24 mouse cellular contexts compared by ENCODE assay signal in genomic region chr5:107220936-107221335, GRCm38 (mm10).
DNase-seq lines count a peak whose midpoint lies in the region; ATAC-seq and TF ChIP-seq lines count a peak whose summit lies in the region.
"Had no signal": no experiment of that assay in that cellular context is flagged by ENCODE, and none has a peak within 500 bp of the region (broad histone marks: within the 10 kb centered on the region; RNA-seq: fewer than 3 reads in every experiment).

No protein-coding gene starts in this region.

- no peaks in the 10 kb centered on the region for H3K9me3 ChIP-seq in neural tube, embryonic 13.5 days
- no peaks in the 10 kb centered on the region for H3K9me3 ChIP-seq in embryonic facial prominence, embryonic 13.5 days
- H3K9me3 ChIP-seq: forebrain, embryonic 13.5 days; liver, embryonic 13.5 days; lung, embryonic 15.5 days; neural tube, embryonic 12.5 days had no signal

- 61% methylated on average over 5 of the region's 5 CpGs for WGBS in neural tube, embryonic 13.5 days
- 52% methylated on average over 5 of the region's 5 CpGs for WGBS in embryonic facial prominence, embryonic 13.5 days

- no peak overlapping the region for H3K4me2 ChIP-seq in neural tube, embryonic 13.5 days
- no peak overlapping the region for H3K4me2 ChIP-seq in embryonic facial prominence, embryonic 13.5 days
- H3K4me2 ChIP-seq: forebrain, embryonic 13.5 days; liver, embryonic 13.5 days; lung, embryonic 15.5 days; midbrain, embryonic 11.5 days had no signal

- H3K36me3 ChIP-seq in neural tube, embryonic 13.5 days: no peaks in the 10 kb centered on the region
- H3K36me3 ChIP-seq in embryonic facial prominence, embryonic 13.5 days: no peaks in the 10 kb centered on the region
- H3K36me3 ChIP-seq: liver, embryonic 13.5 days; lung, embryonic 15.5 days; neural tube, embryonic 12.5 days had no signal

- no peak for ATAC-seq in neural tube, embryonic 13.5 days (ENCODE audit: low read depth)
- no peak for ATAC-seq in embryonic facial prominence, embryonic 13.5 days (ENCODE audit: insufficient number of reproducible peaks, insufficient read depth, low FRiP score, low TSS enrichment, low read depth)
- ATAC-seq: forebrain, embryonic 13.5 days; hindbrain, postnatal 0 days had no signal

- peaks cover 42% of the 10 kb centered on the region for H3K4me1 ChIP-seq in neural tube, embryonic 13.5 days (replicated peaks)
- H3K4me1 ChIP-seq in embryonic facial prominence, embryonic 13.5 days: peaks cover 69% of the 10 kb centered on the region

- H3K4me3 ChIP-seq in neural tube, embryonic 13.5 days: no peak overlapping the region
- H3K4me3 ChIP-seq in embryonic facial prominence, embryonic 13.5 days: no peak overlapping the region
- H3K4me3 ChIP-seq in layer of hippocampus, adult 2 months: no peak overlapping the region
- H3K4me3 ChIP-seq: erythroblast, embryonic 14.5 days; forebrain, embryonic 13.5 days; liver, embryonic 13.5 days; lung, embryonic 15.5 days; neural tube, embryonic 12.5 days had no signal

- TF ChIP-seq CTCF in layer of hippocampus, adult 2 months (conservative IDR thresholded peaks at IDR 0.05): no peak

- H3K27me3 ChIP-seq in neural tube, embryonic 13.5 days: no peaks in the 10 kb centered on the region
- H3K27me3 ChIP-seq in embryonic facial prominence, embryonic 13.5 days: no peaks in the 10 kb centered on the region
- H3K27me3 ChIP-seq: CH12.LX; liver, embryonic 13.5 days; lung, embryonic 15.5 days; neural tube, embryonic 12.5 days had no signal

- no peak overlapping the region for H3K9ac ChIP-seq in neural tube, embryonic 13.5 days
- H3K9ac ChIP-seq in embryonic facial prominence, embryonic 13.5 days: no peak overlapping the region
- H3K9ac ChIP-seq: forebrain, embryonic 13.5 days; liver, embryonic 13.5 days; lung, embryonic 15.5 days; neural tube, embryonic 12.5 days had no signal

- no peak for DNase-seq in neural tube, embryonic 10.5 days (ENCODE audit: extremely low spot score, low spot score)
- DNase-seq in cerebellum, adult 9-11 months: peak; percentile 67
- DNase-seq in left cerebral cortex, adult 11 months (ENCODE audit: low spot score): no peak
- DNase-seq in urinary bladder, postnatal 14 days (ENCODE audit: low spot score): no peak
- no peak for DNase-seq in layer of hippocampus, adult 2 months (ENCODE audit: low spot score in 2 of 2)
- DNase-seq: adrenal gland, postnatal 25 days; gastrocnemius, postnatal 14 days; heart, adult 18-20 months; heart, postnatal 4 days; kidney, adult 11 months; layer of hippocampus, postnatal 36 days; liver, embryonic 13.5 days; right cerebral cortex, adult 18-20 months; thymus, postnatal 36 days had no signal

- H3K27ac ChIP-seq in neural tube, embryonic 13.5 days (replicated peaks): 0 out of 2 replicates have a peak overlapping the region, but pooled peaks have one; percentile 74
- peak overlapping the region; percentile 14; the same call in 1 of the 2 replicates for H3K27ac ChIP-seq in embryonic facial prominence, embryonic 13.5 days
- no peak overlapping the region for H3K27ac ChIP-seq in layer of hippocampus, adult 2 months
- H3K27ac ChIP-seq: forebrain, embryonic 13.5 days; hindbrain, postnatal 0 days; macrophage; neural tube, embryonic 12.5 days had no signal
